Mouse (Mus musculus): ENCODE results near the gene Aven.
A peak's percentile ranks its signal among the peaks of the same experiment; 100 is the strongest.

The Aven gene

GRCm38 (mm10) chr2:112656131-112656530 is 163.4 kb downstream of the Aven start:
- DNase-seq (ENCODE audit: extremely low read depth, low read depth): peak; percentile 22

- peak; percentile 29 for DNase-seq (ENCODE audit: extremely low read depth, low read depth)
These were observed 176.7 kb downstream of the Aven start for GRCm38 (mm10) chr2:112669461-112669860.

- no peak for DNase-seq (ENCODE audit: extremely low read depth, low read depth)
These were observed 183.4 kb downstream of the Aven start for GRCm38 (mm10) chr2:112676175-112676574.

- peak; percentile 92 for DNase-seq (ENCODE audit: extremely low read depth, low read depth)
These were observed 184.0 kb downstream of the Aven start for GRCm38 (mm10) chr2:112676721-112677120.

GRCm38 (mm10) chr2:112677246-112677645 is 184.5 kb downstream of the Aven start:
- no peak for DNase-seq (ENCODE audit: extremely low read depth, low read depth)

GRCm38 (mm10) chr2:112681817-112682216 is 189.1 kb downstream of the Aven start:
- peak; percentile 11 for DNase-seq (ENCODE audit: extremely low read depth, low read depth)
